ENCODE assay signal across 10 mouse cellular contexts in genomic region chrX:36691365-36691764, GRCm38 (mm10).
"Had no signal": no experiment of that assay in that cellular context is flagged by ENCODE, and none has a peak within 500 bp of the region (broad histone marks: within the 10 kb centered on the region; RNA-seq: fewer than 3 reads in every experiment).

No protein-coding gene starts in this region.

- H3K4me3 ChIP-seq: limb, embryonic 15.5 days; liver, embryonic 12.5 days; lung, embryonic 15.5 days; midbrain, embryonic 13.5 days; stomach, embryonic 15.5 days had no signal

- H3K27ac ChIP-seq: limb, embryonic 15.5 days; liver, embryonic 12.5 days; lung, embryonic 15.5 days; midbrain, embryonic 13.5 days; stomach, embryonic 15.5 days had no signal

- H3K4me2 ChIP-seq: limb, embryonic 15.5 days; liver, embryonic 12.5 days; lung, embryonic 15.5 days; midbrain, embryonic 13.5 days; stomach, embryonic 15.5 days had no signal

- DNase-seq: kidney, adult 18-20 months; kidney, postnatal 10 days; lung, postnatal 14 days; right cerebral cortex, adult 18-20 months; right cerebral cortex, postnatal 25 days had no signal

- H3K4me1 ChIP-seq: limb, embryonic 15.5 days; liver, embryonic 12.5 days; lung, embryonic 15.5 days; midbrain, embryonic 13.5 days; stomach, embryonic 15.5 days had no signal

- H3K27me3 ChIP-seq: limb, embryonic 15.5 days; liver, embryonic 12.5 days; lung, embryonic 15.5 days; midbrain, embryonic 13.5 days; stomach, embryonic 15.5 days had no signal

- H3K36me3 ChIP-seq: limb, embryonic 15.5 days; liver, embryonic 12.5 days; lung, embryonic 15.5 days; midbrain, embryonic 13.5 days; stomach, embryonic 15.5 days had no signal

- ATAC-seq: liver, embryonic 12.5 days; midbrain, embryonic 13.5 days had no signal

- H3K9ac ChIP-seq: limb, embryonic 15.5 days; liver, embryonic 12.5 days; lung, embryonic 15.5 days; midbrain, embryonic 13.5 days; stomach, embryonic 15.5 days had no signal

- H3K9me3 ChIP-seq: limb, embryonic 15.5 days; liver, embryonic 12.5 days; lung, embryonic 15.5 days; midbrain, embryonic 13.5 days; stomach, embryonic 15.5 days had no signal
